Mouse (Mus musculus) cerebellum, adult 2 months (tissue): ENCODE results near the gene Hes7. TPM values are rescaled to one million over a fixed set of nuclear protein-coding genes. Genes with fewer than 3 reads are reported as not detected.

Experiments
- DNase-seq, 2 experiments: peaks; one replicate each; pipeline ENCODE4 v3.0.0; 2021
- H3K27ac ChIP-seq: fragments of 200-500 bp; 2 replicates; pipeline ENCODE4 v1.5.1; 2012; ENCODE audit warnings: low read length, control low read depth, inconsistent platforms; ENCODE audit not compliant: insufficient read depth
- H3K27me3 ChIP-seq: fragments of 200-500 bp; 2 replicates; pipeline ENCODE4 v1.6.1; 2012; ENCODE audit warnings: inconsistent platforms, mild to moderate bottlenecking, low read length, moderate library complexity; ENCODE audit not compliant: control insufficient read depth, insufficient read depth
- H3K4me1 ChIP-seq: fragments of 200-500 bp; 2 replicates; pipeline ENCODE4 v1.6.1; 2011; ENCODE audit warnings: low read length; ENCODE audit not compliant: control insufficient read depth, insufficient read depth
- H3K4me3 ChIP-seq: fragments of 200-500 bp; replicated peaks from 2 replicates; pipeline ENCODE3; 2011; ENCODE audit warnings: mild to moderate bottlenecking, low read depth, low read length, control low read depth; ENCODE audit not compliant: insufficient read depth
- CTCF ChIP-seq: fragments of 200-500 bp; IDR thresholded peaks from 2 replicates; pipeline ENCODE4 v1.5.1; 2011; ENCODE audit warnings: low read depth, mild to moderate bottlenecking, control low read depth, low read length, moderate library complexity, borderline replicate concordance; ENCODE audit not compliant: insufficient read depth
- POLR2A ChIP-seq: fragments of 200-500 bp; IDR thresholded peaks from 2 replicates; pipeline ENCODE4 v1.6.1; 2011; ENCODE audit warnings: low read length, control low read depth, borderline replicate concordance; ENCODE audit not compliant: insufficient read depth
- WGBS: fragments of 180-500 bp; shearing (Covaris S2); methylation state at CpG from one replicate; pipeline ENCODE4 v1.1.7; 2018; 5-methylcytosine and 5-hydroxymethylcytosine counted together
- polyA plus RNA-seq: library from polyadenylated mRNA; depleted of rRNA; stranded (reverse); fragments of >200 nt; gene quantifications from 2 replicates; pipeline ENCODE4 v1.2.3, GENCODE M21; 2012

The Hes7 gene
- polyA plus RNA-seq, 1 experiment = 0.44 TPM

GRCm38 (mm10) chr11:69125852-69125918, 5.5 kb downstream of the Hes7 start, which contains the start of gene Aloxe3:
TSS of gene Aloxe3 (plus strand) at chr11:69125896.
- no peaks in the 10 kb centered on the region for H3K4me1 ChIP-seq
- no peaks in the 10 kb centered on the region for H3K27me3 ChIP-seq
- 0% methylated on average over 3 of the region's 3 CpGs for WGBS
- H3K27ac ChIP-seq = peak within 1 kb of the TSS; percentile 81
- H3K4me3 ChIP-seq = peak within 1 kb of the TSS; percentile 89
- no peak for DNase-seq
- TF ChIP-seq CTCF (no peak), POLR2A (0 out of 2 replicates have a peak, but pooled peaks have one; percentile 4)

GRCm38 (mm10) chr11:69125919-69126705, 5.9 kb downstream of the Hes7 start:
- Histone ChIP-seq H3K27ac (peak overlapping the region; percentile 81), H3K27me3 (no peaks in the 10 kb centered on the region), H3K4me3 (peak overlapping the region; percentile 89), H3K4me1 (no peaks in the 10 kb centered on the region)
- TF ChIP-seq CTCF (no peak), POLR2A (no peak)
- peak; percentile 67 to 69 for DNase-seq
- WGBS = 10% methylated on average over 20 of the region's 20 CpGs

- Histone ChIP-seq H3K4me1 (no peaks in the 10 kb centered on the region), H3K4me3 (peak overlapping the region; percentile 89), H3K27me3 (no peaks in the 10 kb centered on the region), H3K27ac (peak overlapping the region; percentile 29; the same call in 1 of the 2 replicates)
- peak in 1 of 2 experiments; percentile 24 for DNase-seq
- 64% methylated on average over 2 of the region's 2 CpGs for WGBS
- TF ChIP-seq CTCF (no peak), POLR2A (no peak)
Measured at GRCm38 (mm10) chr11:69126706-69127095, 6.5 kb downstream of the Hes7 start.

- Histone ChIP-seq H3K4me3 (no peak overlapping the region), H3K27ac (no peak overlapping the region), H3K27me3 (no peaks in the 10 kb centered on the region), H3K4me1 (no peaks in the 10 kb centered on the region)
- no peak for TF ChIP-seq CTCF
- no peak for TF ChIP-seq POLR2A
- WGBS = 65% methylated on average over 8 of the region's 8 CpGs
- no peak for DNase-seq
Measured at GRCm38 (mm10) chr11:69128426-69129122, 8.4 kb downstream of the Hes7 start.

DNA sequence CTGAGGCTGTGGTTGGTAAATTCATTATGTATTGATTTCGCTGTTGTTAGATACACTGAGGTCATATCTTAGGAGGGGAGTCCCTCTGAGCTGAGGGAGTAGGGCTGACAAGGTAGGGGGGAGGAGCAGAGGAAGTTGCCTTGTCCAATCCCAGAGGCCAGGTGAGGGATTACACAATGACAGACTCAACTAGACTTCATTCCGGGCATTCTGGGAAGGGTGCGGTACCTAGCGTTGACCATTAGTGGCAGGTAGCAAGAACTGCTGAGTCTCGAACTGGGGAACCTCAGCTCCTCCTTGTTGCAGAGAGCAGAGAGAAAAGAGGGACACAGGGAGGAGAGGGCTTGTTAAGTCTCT, 13.3 kb downstream of the Hes7 start:
- no peak for DNase-seq
- H3K27me3 ChIP-seq = no peaks in the 10 kb centered on the region
- peak overlapping the region; percentile 87 for H3K4me3 ChIP-seq
- 0 out of 2 replicates have a peak, but pooled peaks cover 5% of the 10 kb centered on the region for H3K4me1 ChIP-seq
- no peak overlapping the region for H3K27ac ChIP-seq
- TF ChIP-seq CTCF = 0 out of 2 replicates have a peak, but pooled peaks have one; percentile 4
- TF ChIP-seq POLR2A = no peak
- WGBS = 29% methylated on average over 5 of the region's 5 CpGs

- Histone ChIP-seq H3K27me3 (no peaks in the 10 kb centered on the region), H3K27ac (no peak overlapping the region), H3K4me3 (peak overlapping the region; percentile 87), H3K4me1 (0 out of 2 replicates have a peak, but pooled peaks cover 5% of the 10 kb centered on the region)
- DNase-seq = peak; percentile 72 to 77
- 3% methylated on average over 34 of the region's 34 CpGs for WGBS
- TF ChIP-seq POLR2A (0 out of 2 replicates have a peak, but pooled peaks have one; percentile 18), CTCF (peak; percentile 49)
Measured at GRCm38 (mm10) chr11:69133923-69134621, 13.9 kb downstream of the Hes7 start.

DNA sequence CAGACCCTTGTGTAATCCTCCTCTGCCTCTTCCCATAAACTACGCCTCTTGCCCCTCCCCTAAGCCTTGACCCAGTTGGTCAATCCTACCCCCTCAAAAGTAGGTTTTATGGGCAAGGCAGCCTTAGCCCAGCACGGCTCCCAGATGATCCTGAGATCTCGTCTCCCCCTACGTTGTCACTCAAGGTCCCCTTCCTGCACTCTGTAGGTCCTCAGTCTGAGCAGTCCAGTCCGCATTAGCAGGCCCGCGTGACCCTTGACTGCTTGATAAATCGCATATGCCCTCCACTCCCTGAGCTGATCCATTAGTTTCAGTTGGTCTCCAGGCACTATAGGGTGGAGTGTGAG, 14.4 kb downstream of the Hes7 start:
- Histone ChIP-seq H3K27ac (no peak overlapping the region), H3K27me3 (no peaks in the 10 kb centered on the region), H3K4me3 (peak overlapping the region; percentile 87), H3K4me1 (0 out of 2 replicates have a peak, but pooled peaks cover 5% of the 10 kb centered on the region)
- WGBS = 63% methylated on average over 8 of the region's 8 CpGs
- no peak for DNase-seq
- no peak for TF ChIP-seq POLR2A
- no peak for TF ChIP-seq CTCF

- Histone ChIP-seq H3K4me1 (0 out of 2 replicates have a peak, but pooled peaks cover 5% of the 10 kb centered on the region), H3K27ac (no peak overlapping the region), H3K4me3 (no peak overlapping the region), H3K27me3 (no peaks in the 10 kb centered on the region)
- no peak for DNase-seq
- 94% methylated on average over 6 of the region's 6 CpGs for WGBS
- TF ChIP-seq POLR2A = no peak
- no peak for TF ChIP-seq CTCF
Measured at GRCm38 (mm10) chr11:69135361-69135760, 15.2 kb downstream of the Hes7 start.
